Mouse (Mus musculus): Measurements from ENCODE around the gene Cox8a. TPM values are rescaled to one million over a fixed set of nuclear protein-coding genes. Genes with fewer than 3 reads are reported as not detected.

Cox8a gene
- polyA plus RNA-seq, 1 experiment from 2014 or later: 656 TPM

Other genes starting within 250 kb of the Cox8a start
- gene Ppp1r14b, start 242.6 kb downstream of the Cox8a start, polyA plus RNA-seq (2015; fragmentation: Nextera tagmentation; extraction: Ambion mirVana): 263 and 289 TPM in 2 replicates
- 11.2 and 11.5 TPM in 2 replicates for gene Plcb3, start 241.1 kb downstream of the Cox8a start, polyA plus RNA-seq (2015; fragmentation: Nextera tagmentation; extraction: Ambion mirVana)
- 83.7 and 90.9 TPM in 2 replicates for gene Fkbp2, start 237.1 kb downstream of the Cox8a start, polyA plus RNA-seq (2015; fragmentation: Nextera tagmentation; extraction: Ambion mirVana)
- gene Vegfb, start 230.0 kb downstream of the Cox8a start, polyA plus RNA-seq (2015; fragmentation: Nextera tagmentation; extraction: Ambion mirVana): 41.0 and 46.7 TPM in 2 replicates
- 20.3 and 22.8 TPM in 2 replicates for gene Dnajc4, start 225.0 kb downstream of the Cox8a start, polyA plus RNA-seq (2015; fragmentation: Nextera tagmentation; extraction: Ambion mirVana)
- gene Nudt22, start 221.5 kb downstream of the Cox8a start, polyA plus RNA-seq (2015; fragmentation: Nextera tagmentation; extraction: Ambion mirVana): 18.1 and 18.2 TPM in 2 replicates
- 14.8 and 16.0 TPM in 2 replicates for gene Trpt1, start 221.5 kb downstream of the Cox8a start, polyA plus RNA-seq (2015; fragmentation: Nextera tagmentation; extraction: Ambion mirVana)
- 3.6 and 3.7 TPM in 2 replicates for gene Fermt3, start 198.1 kb downstream of the Cox8a start, polyA plus RNA-seq (2015; fragmentation: Nextera tagmentation; extraction: Ambion mirVana)
- gene Stip1, start 177.6 kb downstream of the Cox8a start, polyA plus RNA-seq (2015; fragmentation: Nextera tagmentation; extraction: Ambion mirVana): 243 and 245 TPM in 2 replicates
- gene Macrod1, start 160.8 kb downstream of the Cox8a start, polyA plus RNA-seq (2015; fragmentation: Nextera tagmentation; extraction: Ambion mirVana): 5.8 and 6.0 TPM in 2 replicates
- gene Flrt1, start 111.9 kb downstream of the Cox8a start, polyA plus RNA-seq (2015; fragmentation: Nextera tagmentation; extraction: Ambion mirVana): 14.9 and 18.9 TPM in 2 replicates
- gene Otub1, start 11.3 kb downstream of the Cox8a start, polyA plus RNA-seq (2015; fragmentation: Nextera tagmentation; extraction: Ambion mirVana): 232 and 233 TPM in 2 replicates
- gene Naa40, start 23.6 kb upstream of the Cox8a start, polyA plus RNA-seq (2015; fragmentation: Nextera tagmentation; extraction: Ambion mirVana): 69.2 and 69.5 TPM in 2 replicates
- gene Rcor2, start 49.7 kb upstream of the Cox8a start, polyA plus RNA-seq (2015; fragmentation: Nextera tagmentation; extraction: Ambion mirVana): 60.7 and 67.7 TPM in 2 replicates
- gene Mark2, start 124.2 kb upstream of the Cox8a start, polyA plus RNA-seq (2015; fragmentation: Nextera tagmentation; extraction: Ambion mirVana): 52.8 and 57.7 TPM in 2 replicates
- gene Spindoc, start 165.4 kb upstream of the Cox8a start, polyA plus RNA-seq (2015; fragmentation: Nextera tagmentation; extraction: Ambion mirVana): 38.7 and 43.9 TPM in 2 replicates
- gene 2700081O15Rik, start 200.0 kb upstream of the Cox8a start, polyA plus RNA-seq (2015; fragmentation: Nextera tagmentation; extraction: Ambion mirVana): 27.8 and 29.3 TPM in 2 replicates